Mouse (Mus musculus) hindbrain, embryonic 16.5 days (tissue): ENCODE results near the gene Mecr. TPM values are rescaled to one million over a fixed set of nuclear protein-coding genes. Genes with fewer than 3 reads are reported as not detected.

Experiments
- ATAC-seq: fragments of 200-750 bp; cut with Nextera tagmentation; 2 replicates; pipeline ENCODE4 v1.8.0; 2017; ENCODE audit warnings: moderate TSS enrichment, moderate library complexity
- H3K27ac ChIP-seq: fragments of 300-500 bp; sonication (generic); 2 replicates; pipeline ENCODE4 v1.5.1; 2014; ENCODE audit warnings: low read depth, mild to moderate bottlenecking, control low read depth, low read length, moderate library complexity
- H3K27me3 ChIP-seq: fragments of 300-500 bp; sonication (generic); replicated peaks from 2 replicates; pipeline ENCODE4 v1.6.1; 2014; ENCODE audit warnings: low read length; ENCODE audit not compliant: control insufficient read depth, insufficient read depth
- H3K36me3 ChIP-seq: fragments of 300-500 bp; sonication (generic); 2 replicates; pipeline ENCODE4 v1.6.1; 2014; ENCODE audit warnings: mild to moderate bottlenecking, low read length, moderate library complexity, mixed read lengths; ENCODE audit not compliant: control insufficient read depth, insufficient read depth
- H3K4me1 ChIP-seq: fragments of 300-500 bp; sonication (generic); 2 replicates; pipeline ENCODE4 v1.6.1; 2014; ENCODE audit warnings: low read depth, low read length; ENCODE audit not compliant: control insufficient read depth, insufficient read depth
- H3K4me2 ChIP-seq: fragments of 300-500 bp; sonication (generic); 2 replicates; pipeline ENCODE4 v1.6.1; 2014; ENCODE audit warnings: mild to moderate bottlenecking, low read length, control low read depth, moderate library complexity
- H3K4me3 ChIP-seq: fragments of 300-500 bp; sonication (generic); 2 replicates; pipeline ENCODE4 v1.5.1; 2014; ENCODE audit warnings: mild to moderate bottlenecking, low read length, control low read depth, moderate library complexity
- H3K9ac ChIP-seq: fragments of 300-500 bp; sonication (generic); 2 replicates; pipeline ENCODE4 v1.6.1; 2014; ENCODE audit warnings: low read depth, mild to moderate bottlenecking, control low read depth, low read length, moderate library complexity
- H3K9me3 ChIP-seq: fragments of 300-500 bp; sonication (generic); 2 replicates; pipeline ENCODE4 v1.6.1; 2014; ENCODE audit warnings: mild to moderate bottlenecking, low read length, moderate library complexity; ENCODE audit not compliant: control insufficient read depth
- WGBS: fragments of 180-500 bp; shearing (Covaris S2); extraction: QIAGEN DNeasy Blood & Tissue Kit; methylation state at CpG from one replicate; pipeline ENCODE4 v1.1.7; 2014; 5-methylcytosine and 5-hydroxymethylcytosine counted together
- polyA plus RNA-seq: library from polyadenylated mRNA; unstranded; fragments of >200 nt; fragmentation: Nextera tagmentation; extraction: Ambion mirVana; gene quantifications from 2 replicates; pipeline ENCODE4 v1.2.1, GENCODE M21; 2015

Gene Mecr
- polyA plus RNA-seq, 1 experiment from 2014 or later: 41.1 TPM

- no peak for ATAC-seq
- WGBS: 92% methylated on average over 7 of the region's 7 CpGs
- H3K4me3 ChIP-seq: no peak overlapping the region
- H3K27ac ChIP-seq: no peak overlapping the region
- no peaks in the 10 kb centered on the region for H3K36me3 ChIP-seq
- no peaks in the 10 kb centered on the region for H3K9me3 ChIP-seq
- H3K9ac ChIP-seq: no peak overlapping the region
- no peaks in the 10 kb centered on the region for H3K27me3 ChIP-seq
- no peaks in the 10 kb centered on the region for H3K4me1 ChIP-seq
- no peak overlapping the region for H3K4me2 ChIP-seq
Measured at GRCm38 (mm10) chr4:131813798-131814197, 29.5 kb upstream of the Mecr start.

DNA sequence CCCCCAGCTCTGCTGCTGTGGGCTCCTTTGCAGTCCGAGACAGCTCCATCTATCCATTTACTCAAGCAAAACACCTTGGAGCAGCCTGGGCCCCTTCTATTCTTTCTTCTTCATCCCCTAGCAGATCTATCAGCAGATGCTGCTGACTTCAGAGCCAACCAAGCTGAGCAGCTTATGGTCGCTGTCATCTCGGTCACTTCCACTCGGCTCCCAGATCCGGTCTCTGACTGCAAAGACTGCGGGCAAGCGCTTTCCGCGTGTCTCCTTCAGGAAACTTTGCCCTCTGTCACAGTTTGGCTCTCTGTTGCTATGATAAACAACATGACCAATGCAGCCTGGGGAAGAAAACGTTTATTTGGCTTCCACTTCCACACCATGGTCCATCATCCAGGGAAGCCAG lies 28.4 kb upstream of the Mecr start:
- no peak overlapping the region for H3K9ac ChIP-seq
- H3K27ac ChIP-seq: no peak overlapping the region
- H3K4me2 ChIP-seq: no peak overlapping the region
- no peaks in the 10 kb centered on the region for H3K4me1 ChIP-seq
- no peaks in the 10 kb centered on the region for H3K9me3 ChIP-seq
- ATAC-seq: no peak
- WGBS: 88% methylated on average over 10 of the region's 10 CpGs
- no peaks in the 10 kb centered on the region for H3K27me3 ChIP-seq
- H3K4me3 ChIP-seq: no peak overlapping the region
- H3K36me3 ChIP-seq: no peaks in the 10 kb centered on the region

DNA sequence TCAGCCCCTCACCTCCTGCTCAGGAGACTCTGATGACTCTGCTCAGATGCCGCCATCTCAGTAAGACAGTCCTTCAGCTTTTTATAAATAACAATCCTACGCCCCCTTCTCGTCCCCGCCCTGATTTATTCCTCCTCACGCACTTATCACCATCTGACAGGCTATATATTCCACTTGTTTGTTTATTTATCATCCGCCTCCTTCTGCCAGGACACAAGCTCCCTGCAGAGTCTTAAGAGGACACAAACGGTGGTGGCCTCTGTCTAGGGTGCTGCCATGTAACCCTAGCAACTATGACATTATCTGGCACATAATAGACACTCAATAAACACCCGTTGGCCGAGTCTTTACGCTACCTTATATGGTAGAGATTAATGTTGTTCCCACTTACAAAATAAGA lies 27.5 kb upstream of the Mecr start:
- Histone ChIP-seq H3K27ac (no peak overlapping the region), H3K4me3 (no peak overlapping the region), H3K4me1 (no peaks in the 10 kb centered on the region), H3K27me3 (no peaks in the 10 kb centered on the region; the same call in 1 of the 2 replicates), H3K4me2 (no peak overlapping the region), H3K9me3 (no peaks in the 10 kb centered on the region), H3K9ac (no peak overlapping the region), H3K36me3 (no peaks in the 10 kb centered on the region)
- WGBS: 72% methylated on average over 10 of the region's 10 CpGs
- no peak for ATAC-seq

DNA sequence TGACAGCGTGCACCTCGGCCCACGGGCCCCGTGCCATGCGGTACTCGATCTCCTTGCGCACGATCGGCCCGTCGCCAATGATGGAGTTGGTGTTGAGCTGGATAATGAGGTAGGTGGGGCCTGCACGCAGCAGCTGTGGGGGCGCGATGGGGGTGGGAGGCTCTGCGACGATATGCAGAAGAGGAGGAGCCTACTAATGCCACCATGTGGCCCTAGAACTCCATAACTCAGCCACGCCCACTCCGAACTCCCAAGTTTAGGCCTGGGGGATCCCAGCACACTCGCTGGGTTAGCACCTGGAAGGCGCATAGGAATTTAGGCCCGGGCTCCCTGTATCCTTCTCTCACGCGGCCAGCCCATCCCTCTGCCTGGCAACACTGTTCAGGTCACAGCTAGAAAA lies 24.3 kb upstream of the Mecr start:
- Histone ChIP-seq H3K4me1 (peaks cover 9% of the 10 kb centered on the region), H3K27me3 (no peaks in the 10 kb centered on the region; the same call in 1 of the 2 replicates), H3K27ac (no peak overlapping the region), H3K36me3 (no peaks in the 10 kb centered on the region), H3K4me2 (no peak overlapping the region), H3K9me3 (no peaks in the 10 kb centered on the region), H3K9ac (no peak overlapping the region), H3K4me3 (no peak overlapping the region)
- no peak for ATAC-seq
- WGBS: 53% methylated on average over 23 of the region's 23 CpGs

- peak overlapping the region; percentile 12; the same call in 1 of the 2 replicates for H3K4me2 ChIP-seq
- 22% methylated on average over 16 of the region's 16 CpGs for WGBS
Measured at GRCm38 (mm10) chr4:131821161-131821731, 22.0 kb upstream of the Mecr start.

GRCm38 (mm10) chr4:131822583-131822982 lies 20.7 kb upstream of the Mecr start:
- ATAC-seq: no peak
- Histone ChIP-seq H3K36me3 (no peaks in the 10 kb centered on the region), H3K4me3 (no peak overlapping the region), H3K9ac (no peak overlapping the region), H3K27me3 (no peaks in the 10 kb centered on the region; the same call in 1 of the 2 replicates), H3K4me2 (no peak overlapping the region), H3K27ac (no peak overlapping the region), H3K9me3 (no peaks in the 10 kb centered on the region), H3K4me1 (peaks cover 14% of the 10 kb centered on the region)
- 95% methylated on average over 3 of the region's 3 CpGs for WGBS

More at GRCm38 (mm10) chr4:131821161-131821731, 22.0 kb upstream of the Mecr start:
- Histone ChIP-seq H3K27me3 (no peaks in the 10 kb centered on the region; the same call in 1 of the 2 replicates), H3K9me3 (no peaks in the 10 kb centered on the region), H3K4me3 (no peak overlapping the region), H3K27ac (0 out of 2 replicates have a peak overlapping the region, but pooled peaks have one; percentile 29), H3K4me1 (peaks cover 9% of the 10 kb centered on the region), H3K36me3 (no peaks in the 10 kb centered on the region), H3K9ac (peak overlapping the region; percentile 31; the same call in 1 of the 2 replicates)
- ATAC-seq: 0 out of 2 replicates have a peak, but pooled peaks have one; percentile 54

- no peaks in the 10 kb centered on the region for H3K36me3 ChIP-seq
- H3K4me3 ChIP-seq: no peak overlapping the region
- H3K4me2 ChIP-seq: no peak overlapping the region
- WGBS: 24% methylated on average over 3 of the region's 3 CpGs
- no peak for ATAC-seq
- no peaks in the 10 kb centered on the region; the same call in 1 of the 2 replicates for H3K27me3 ChIP-seq
- H3K9ac ChIP-seq: no peak overlapping the region
- H3K9me3 ChIP-seq: no peaks in the 10 kb centered on the region
- no peak overlapping the region for H3K27ac ChIP-seq
- peaks cover 14% of the 10 kb centered on the region for H3K4me1 ChIP-seq
Measured at GRCm38 (mm10) chr4:131824939-131825338, 18.3 kb upstream of the Mecr start.

GRCm38 (mm10) chr4:131825830-131826229 lies 17.4 kb upstream of the Mecr start:
- WGBS: 59% methylated on average over 8 of the region's 8 CpGs
- peaks cover 14% of the 10 kb centered on the region for H3K4me1 ChIP-seq
- no peak overlapping the region for H3K4me3 ChIP-seq
- no peaks in the 10 kb centered on the region for H3K9me3 ChIP-seq
- no peaks in the 10 kb centered on the region for H3K36me3 ChIP-seq
- no peak overlapping the region for H3K4me2 ChIP-seq
- no peak for ATAC-seq
- no peak overlapping the region for H3K27ac ChIP-seq
- no peak overlapping the region for H3K9ac ChIP-seq
- H3K27me3 ChIP-seq: no peaks in the 10 kb centered on the region

DNA sequence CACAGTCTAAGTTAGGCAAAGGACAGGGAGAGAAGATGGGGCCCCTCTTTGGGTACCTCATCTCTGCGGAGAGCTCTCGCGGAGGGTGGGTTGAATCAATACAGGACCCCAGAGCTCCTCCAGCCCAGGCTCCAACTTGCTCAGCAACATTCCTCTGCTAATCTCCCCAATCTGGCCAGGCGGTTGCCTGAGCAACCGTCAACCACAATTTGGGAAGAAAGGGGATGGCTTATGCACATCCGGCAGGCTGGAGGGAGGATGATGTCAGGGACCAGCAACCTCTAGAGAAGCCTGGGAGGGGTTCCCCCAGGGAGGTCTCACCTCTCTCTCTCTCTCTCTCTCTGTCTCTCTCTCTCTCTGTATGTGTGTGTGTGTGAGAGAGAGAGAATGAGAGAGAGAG lies 16.4 kb upstream of the Mecr start:
- Histone ChIP-seq H3K4me3 (no peak overlapping the region), H3K27me3 (no peaks in the 10 kb centered on the region), H3K9me3 (no peaks in the 10 kb centered on the region), H3K4me2 (no peak overlapping the region), H3K9ac (no peak overlapping the region), H3K36me3 (no peaks in the 10 kb centered on the region), H3K4me1 (peaks cover 5% of the 10 kb centered on the region; the same call in 1 of the 2 replicates), H3K27ac (no peak overlapping the region)
- WGBS: 13% methylated on average over 6 of the region's 6 CpGs
- ATAC-seq: no peak
